Mouse (Mus musculus) hindbrain, embryonic 12.5 days (tissue): ENCODE data around the gene Slc25a29. TPM values are rescaled to one million over a fixed set of nuclear protein-coding genes. Genes with fewer than 3 reads are reported as not detected.

Experiments used
- ATAC-seq: fragments of 200-750 bp; cut with Nextera tagmentation; 2 replicates; pipeline ENCODE4 v1.8.0; 2017; ENCODE audit warnings: moderate TSS enrichment; ENCODE audit not compliant: low FRiP score
- H3K27ac ChIP-seq: fragments of 300-500 bp; sonication (generic); 2 replicates; pipeline ENCODE4 v1.5.1; 2016; ENCODE audit warnings: mild to moderate bottlenecking
- H3K27me3 ChIP-seq: fragments of 300-500 bp; sonication (generic); 2 replicates; pipeline ENCODE4 v1.6.1; 2016; ENCODE audit warnings: mild to moderate bottlenecking
- H3K36me3 ChIP-seq: fragments of 300-500 bp; sonication (generic); 2 replicates; pipeline ENCODE4 v1.6.1; 2016; ENCODE audit warnings: mild to moderate bottlenecking
- H3K4me1 ChIP-seq: fragments of 300-500 bp; sonication (generic); 2 replicates; pipeline ENCODE4 v1.6.1; 2016
- H3K4me2 ChIP-seq: fragments of 300-500 bp; sonication (generic); replicated peaks from 2 replicates; pipeline ENCODE4 v1.6.1; 2016; ENCODE audit warnings: mild to moderate bottlenecking
- H3K4me3 ChIP-seq: fragments of 300-500 bp; sonication (generic); 2 replicates; pipeline ENCODE4 v1.5.1; 2016; ENCODE audit warnings: mild to moderate bottlenecking
- H3K9ac ChIP-seq: fragments of 300-500 bp; sonication (generic); 2 replicates; pipeline ENCODE4 v1.6.1; 2016; ENCODE audit warnings: mild to moderate bottlenecking, moderate library complexity
- H3K9me3 ChIP-seq: fragments of 300-500 bp; sonication (generic); replicated peaks from 2 replicates; pipeline ENCODE4 v1.6.1; 2016; ENCODE audit warnings: mild to moderate bottlenecking
- WGBS: fragments of 180-500 bp; shearing (Covaris S2); methylation state at CpG from one replicate; pipeline ENCODE4 v1.1.7; 2016; 5-methylcytosine and 5-hydroxymethylcytosine counted together
- polyA plus RNA-seq: library from polyadenylated mRNA; unstranded; fragments of >200 nt; fragmentation: Nextera tagmentation; extraction: Ambion mirVana; gene quantifications from 2 replicates; pipeline ENCODE4 v1.2.1, GENCODE M21; 2016

The Slc25a29 gene
- polyA plus RNA-seq, 1 experiment from 2014 or later = 15.1 TPM

DNA sequence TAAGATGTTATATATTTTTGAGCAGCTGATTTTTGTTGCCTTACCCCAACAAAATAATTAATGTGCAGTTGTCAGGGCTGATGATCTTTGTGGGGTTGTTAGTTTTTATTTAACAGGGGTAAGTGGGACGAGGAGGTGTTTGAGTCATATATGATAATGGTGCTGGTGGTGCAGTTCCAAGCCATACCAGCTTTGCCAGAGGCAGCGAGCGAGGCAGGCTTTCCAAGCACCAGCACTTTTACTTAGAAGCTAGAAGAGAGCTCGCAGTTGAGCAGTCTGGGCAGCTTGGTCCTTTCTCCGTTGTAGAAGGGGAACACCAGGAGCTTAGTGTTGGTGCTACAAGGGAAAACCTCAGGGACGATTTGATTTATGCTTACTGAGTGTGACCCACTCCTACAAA lies 23.2 kb downstream of the Slc25a29 start:
- ATAC-seq = no peak
- no peaks in the 10 kb centered on the region for H3K9me3 ChIP-seq
- 84% methylated on average over 6 of the region's 6 CpGs for WGBS
- no peaks in the 10 kb centered on the region for H3K4me1 ChIP-seq
- H3K4me3 ChIP-seq = no peak overlapping the region
- peaks cover 24% of the 10 kb centered on the region for H3K36me3 ChIP-seq
- no peak overlapping the region for H3K9ac ChIP-seq
- H3K4me2 ChIP-seq = no peak overlapping the region
- H3K27me3 ChIP-seq = no peaks in the 10 kb centered on the region
- no peak overlapping the region for H3K27ac ChIP-seq

DNA sequence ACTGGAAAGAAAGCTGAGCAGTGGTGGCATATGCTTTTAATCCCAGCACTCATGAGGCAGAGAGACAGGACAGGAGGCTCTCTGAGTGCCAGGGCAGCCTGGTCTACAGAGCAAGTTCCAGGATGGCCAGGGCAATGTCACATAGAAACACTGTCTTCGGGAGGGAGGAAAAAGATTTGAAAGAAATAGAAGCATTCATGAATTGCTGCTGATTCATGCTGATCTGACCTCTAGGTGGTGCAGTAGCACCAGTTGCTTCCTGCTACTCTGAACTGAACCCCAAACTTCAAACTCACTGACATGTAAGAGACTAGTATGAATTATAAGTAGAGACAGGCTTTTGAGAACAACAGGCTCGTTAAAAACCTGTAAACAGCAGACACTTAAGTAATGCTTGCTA lies 24.6 kb downstream of the Slc25a29 start:
- 52% methylated on average over 2 of the region's 2 CpGs for WGBS
- H3K27ac ChIP-seq = no peak overlapping the region
- H3K4me3 ChIP-seq = no peak overlapping the region
- no peaks in the 10 kb centered on the region for H3K27me3 ChIP-seq
- H3K9ac ChIP-seq = no peak overlapping the region
- ATAC-seq = no peak
- H3K36me3 ChIP-seq = peaks cover 19% of the 10 kb centered on the region
- H3K9me3 ChIP-seq = no peaks in the 10 kb centered on the region
- H3K4me1 ChIP-seq = no peaks in the 10 kb centered on the region
- no peak overlapping the region for H3K4me2 ChIP-seq

DNA sequence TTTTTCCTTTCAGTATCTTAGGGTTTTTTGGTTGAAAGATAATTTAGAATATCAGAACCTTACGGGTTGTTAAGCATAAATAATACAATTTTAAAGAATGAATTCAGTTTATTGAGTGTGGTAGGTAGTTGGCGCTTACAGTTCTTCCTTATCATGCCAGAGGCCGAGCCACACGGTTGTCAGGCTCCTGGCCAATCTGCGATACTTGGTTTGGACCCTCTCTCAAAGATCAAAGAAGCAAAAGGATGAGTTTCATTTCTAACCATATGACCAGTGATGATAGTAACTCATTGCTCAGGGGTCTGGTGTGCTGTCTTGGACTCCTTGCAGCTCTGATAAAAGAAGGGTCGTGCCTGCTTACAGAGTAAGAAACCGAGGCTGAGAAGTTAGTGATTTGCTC lies 25.4 kb downstream of the Slc25a29 start:
- no peak overlapping the region for H3K4me2 ChIP-seq
- H3K4me1 ChIP-seq = no peaks in the 10 kb centered on the region
- H3K4me3 ChIP-seq = no peak overlapping the region
- H3K9ac ChIP-seq = no peak overlapping the region
- WGBS = 94% methylated on average over 7 of the region's 7 CpGs
- H3K9me3 ChIP-seq = no peaks in the 10 kb centered on the region
- no peak for ATAC-seq
- no peaks in the 10 kb centered on the region for H3K27me3 ChIP-seq
- H3K27ac ChIP-seq = no peak overlapping the region
- peaks cover 17% of the 10 kb centered on the region for H3K36me3 ChIP-seq

DNA sequence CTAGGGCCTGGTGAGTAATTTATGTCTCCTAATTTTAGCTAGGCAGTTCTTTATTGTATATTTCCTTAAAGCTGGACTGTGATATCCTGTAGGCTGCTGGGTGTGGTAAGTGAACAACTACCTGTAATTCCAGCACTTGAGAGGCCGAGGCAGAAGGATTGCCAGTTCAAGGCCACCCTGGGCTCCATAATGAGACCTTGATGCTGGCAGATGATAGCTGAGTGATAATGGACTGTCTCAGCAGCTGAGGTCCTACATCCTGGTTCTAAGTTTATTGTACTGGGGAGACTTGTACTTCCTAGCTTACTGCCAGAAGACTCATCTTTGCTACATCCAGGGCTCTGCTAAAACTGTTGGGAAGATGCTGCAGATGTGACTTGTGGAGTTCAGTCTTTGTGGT lies 25.9 kb downstream of the Slc25a29 start:
- ATAC-seq = no peak
- Histone ChIP-seq H3K4me1 (no peaks in the 10 kb centered on the region), H3K27ac (no peak overlapping the region), H3K9ac (no peak overlapping the region), H3K27me3 (no peaks in the 10 kb centered on the region), H3K4me3 (no peak overlapping the region), H3K9me3 (no peaks in the 10 kb centered on the region), H3K36me3 (peaks cover 12% of the 10 kb centered on the region), H3K4me2 (no peak overlapping the region)
- 75% methylated on average over 1 of the region's 1 CpGs for WGBS

DNA sequence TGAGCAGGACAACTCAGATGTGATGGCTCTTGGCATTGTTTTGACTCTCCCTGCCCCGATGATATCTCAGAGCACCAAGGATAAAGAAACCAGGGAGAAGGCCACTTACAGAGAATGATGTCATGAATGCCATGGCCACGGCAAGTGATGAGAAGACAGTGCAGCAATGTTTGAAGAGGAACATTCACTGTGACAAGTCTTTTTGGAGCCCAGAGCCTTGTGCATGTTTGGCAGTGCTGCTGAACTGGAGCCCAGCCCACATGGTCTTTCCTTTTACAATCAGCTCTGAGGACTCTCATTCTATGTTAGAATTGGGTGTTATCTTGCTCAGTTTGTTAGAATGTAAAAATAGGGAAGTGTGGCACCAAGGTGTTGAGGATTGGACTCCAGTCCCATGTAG lies 27.2 kb downstream of the Slc25a29 start:
- H3K9ac ChIP-seq = no peak overlapping the region
- 91% methylated on average over 2 of the region's 2 CpGs for WGBS
- no peak for ATAC-seq
- H3K27me3 ChIP-seq = no peaks in the 10 kb centered on the region
- H3K27ac ChIP-seq = no peak overlapping the region
- no peak overlapping the region for H3K4me3 ChIP-seq
- no peak overlapping the region for H3K4me2 ChIP-seq
- H3K36me3 ChIP-seq = peaks cover 5% of the 10 kb centered on the region
- no peaks in the 10 kb centered on the region for H3K4me1 ChIP-seq
- no peaks in the 10 kb centered on the region for H3K9me3 ChIP-seq

DNA sequence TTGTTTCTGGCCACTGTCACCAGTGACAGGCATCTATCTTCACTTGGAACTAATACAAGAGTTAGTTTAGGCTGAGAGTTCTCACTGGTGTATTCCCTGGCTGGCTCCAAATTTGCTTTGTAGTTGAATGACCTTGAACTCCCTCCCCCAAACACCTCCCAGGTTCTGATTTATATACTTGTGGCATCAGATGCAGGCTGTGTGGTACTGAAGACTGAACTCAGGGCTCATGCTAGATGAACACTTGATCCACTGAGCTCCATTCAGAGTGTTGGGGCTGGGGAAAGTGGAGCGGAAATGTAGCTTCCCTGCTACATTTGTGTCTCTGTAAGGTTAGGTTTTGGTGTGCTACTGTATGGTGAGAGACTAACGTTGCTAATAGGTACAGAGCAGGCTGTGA lies 31.3 kb downstream of the Slc25a29 start:
- Histone ChIP-seq H3K36me3 (peaks cover 5% of the 10 kb centered on the region), H3K27ac (no peak overlapping the region), H3K27me3 (no peaks in the 10 kb centered on the region), H3K9me3 (no peaks in the 10 kb centered on the region), H3K9ac (no peak overlapping the region), H3K4me2 (no peak overlapping the region), H3K4me3 (no peak overlapping the region), H3K4me1 (peaks cover 15% of the 10 kb centered on the region; the same call in 1 of the 2 replicates)
- WGBS = 92% methylated on average over 2 of the region's 2 CpGs
- ATAC-seq = no peak

DNA sequence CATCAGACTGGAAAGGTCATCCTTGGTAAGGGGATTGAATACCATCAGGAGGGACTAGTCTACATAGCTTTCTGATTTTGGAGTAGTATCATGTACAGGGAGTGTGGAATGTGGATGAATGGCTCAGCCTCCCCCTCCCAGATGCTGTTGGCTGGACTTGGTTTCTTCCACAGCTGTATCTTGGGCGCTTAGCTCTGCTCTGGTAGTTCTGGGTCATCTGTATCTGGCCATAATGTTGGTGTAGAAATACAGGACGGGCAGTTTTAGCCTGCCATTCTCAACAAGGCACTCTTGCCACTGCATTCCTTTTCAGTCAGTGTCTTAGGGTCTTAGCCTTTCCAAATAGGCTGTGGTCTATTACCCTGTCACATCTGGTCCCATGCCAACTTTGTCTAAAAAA lies 34.1 kb downstream of the Slc25a29 start:
- H3K4me3 ChIP-seq = no peak overlapping the region

DNA sequence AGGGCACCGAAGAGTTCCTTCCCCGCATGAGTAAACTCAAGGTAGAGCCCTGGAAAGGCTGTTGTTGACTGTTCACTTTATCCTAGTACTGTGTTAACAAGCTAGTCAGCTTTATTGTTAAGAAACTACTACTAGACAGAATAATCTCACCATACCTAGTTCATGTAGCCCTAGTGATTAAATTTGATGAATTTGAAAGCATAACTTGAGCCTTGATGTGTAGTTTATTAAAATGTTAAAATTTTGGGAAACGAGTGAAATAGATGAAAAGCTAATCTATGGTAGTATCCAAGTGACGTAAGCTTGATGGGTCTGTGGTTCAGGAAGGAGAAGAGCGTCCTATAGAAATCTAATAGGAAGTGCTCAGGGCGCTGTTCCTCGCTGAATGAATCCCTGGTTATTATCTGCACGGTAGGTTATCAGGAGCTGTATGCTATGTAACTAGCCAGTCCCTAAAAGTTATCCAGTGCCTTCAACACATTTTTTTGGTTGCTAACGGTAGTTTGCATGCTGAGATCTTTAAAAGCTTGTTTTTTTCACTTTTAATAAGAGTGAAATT lies 40.6 kb downstream of the Slc25a29 start:
- no peak for ATAC-seq
- WGBS = 23% methylated on average over 9 of the region's 9 CpGs
- Histone ChIP-seq H3K4me2 (peak overlapping the region; percentile 80), H3K9me3 (no peaks in the 10 kb centered on the region), H3K4me1 (peaks cover 36% of the 10 kb centered on the region), H3K9ac (peak overlapping the region; percentile 97), H3K27ac (peak overlapping the region; percentile 100), H3K4me3 (peak overlapping the region; percentile 99), H3K27me3 (no peaks in the 10 kb centered on the region), H3K36me3 (no peaks in the 10 kb centered on the region)

More for the DNA sequence above, 34.1 kb downstream of the Slc25a29 start:
- ATAC-seq = no peak
- no peaks in the 10 kb centered on the region for H3K36me3 ChIP-seq
- 78% methylated on average over 2 of the region's 2 CpGs for WGBS
- no peak overlapping the region for H3K27ac ChIP-seq
- peaks cover 21% of the 10 kb centered on the region for H3K4me1 ChIP-seq
- H3K27me3 ChIP-seq = no peaks in the 10 kb centered on the region
- H3K9ac ChIP-seq = no peak overlapping the region
- H3K4me2 ChIP-seq = no peak overlapping the region
- H3K9me3 ChIP-seq = no peaks in the 10 kb centered on the region

DNA sequence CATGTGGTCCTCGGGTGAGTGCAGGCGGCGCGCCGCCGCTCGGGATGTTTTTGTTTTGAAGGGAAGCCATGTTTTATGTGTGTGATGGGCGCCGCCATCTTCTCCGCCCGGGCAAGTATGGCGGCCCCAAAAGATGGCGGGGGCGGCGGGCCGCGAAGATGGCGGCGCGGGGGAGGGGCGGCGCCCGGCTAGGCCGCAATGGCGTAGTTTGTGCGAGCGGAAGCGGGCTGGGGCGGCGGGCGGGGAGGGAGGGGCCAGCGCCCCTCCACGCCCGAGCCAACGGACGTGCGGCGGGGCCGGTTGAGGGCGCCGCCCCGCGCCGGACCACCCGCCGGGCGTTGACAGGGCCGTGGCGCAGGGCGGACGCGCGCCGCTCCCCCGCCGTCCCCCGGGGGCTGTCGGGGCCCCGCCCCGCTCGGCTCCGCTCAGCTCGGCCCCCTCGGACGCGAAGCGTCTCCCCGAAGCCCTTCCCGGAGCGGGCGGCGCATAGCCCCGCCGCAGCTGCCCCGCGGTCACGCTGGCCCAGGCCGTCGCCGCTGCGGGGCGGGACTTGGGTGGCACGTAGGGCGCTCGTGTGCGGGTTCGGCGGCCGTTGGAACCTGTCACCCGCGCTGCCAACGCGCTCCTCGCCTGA lies 41.5 kb downstream of the Slc25a29 start:
- Histone ChIP-seq H3K36me3 (no peaks in the 10 kb centered on the region), H3K9ac (peak overlapping the region; percentile 97), H3K4me2 (peak overlapping the region; percentile 80), H3K4me3 (peak overlapping the region; percentile 99), H3K4me1 (peaks cover 31% of the 10 kb centered on the region), H3K9me3 (no peaks in the 10 kb centered on the region), H3K27me3 (no peaks in the 10 kb centered on the region), H3K27ac (peak overlapping the region; percentile 100)
- ATAC-seq = peak; percentile 78
- under 1% methylated on average over 69 of the region's 94 CpGs for WGBS

DNA sequence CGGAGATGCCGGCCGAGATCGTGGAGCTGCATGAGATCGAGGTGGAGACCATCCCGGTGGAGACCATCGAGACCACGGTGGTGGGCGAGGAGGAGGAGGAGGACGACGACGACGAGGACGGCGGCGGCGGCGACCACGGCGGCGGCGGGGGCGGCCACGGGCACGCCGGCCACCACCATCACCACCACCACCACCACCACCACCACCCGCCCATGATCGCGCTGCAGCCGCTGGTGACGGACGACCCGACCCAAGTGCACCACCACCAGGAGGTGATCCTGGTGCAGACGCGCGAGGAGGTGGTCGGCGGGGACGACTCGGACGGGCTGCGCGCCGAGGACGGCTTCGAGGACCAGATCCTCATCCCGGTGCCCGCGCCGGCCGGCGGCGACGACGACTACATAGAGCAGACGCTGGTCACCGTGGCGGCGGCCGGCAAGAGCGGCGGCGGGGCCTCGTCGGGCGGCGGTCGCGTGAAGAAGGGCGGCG lies 42.2 kb downstream of the Slc25a29 start:
- Histone ChIP-seq H3K4me1 (peaks cover 31% of the 10 kb centered on the region), H3K9me3 (no peaks in the 10 kb centered on the region), H3K4me2 (peak overlapping the region; percentile 66), H3K27ac (peak overlapping the region; percentile 100), H3K4me3 (peak overlapping the region; percentile 99), H3K36me3 (no peaks in the 10 kb centered on the region), H3K27me3 (no peaks in the 10 kb centered on the region), H3K9ac (peak overlapping the region; percentile 97)
- under 1% methylated on average over 44 of the region's 71 CpGs for WGBS
- 0 out of 2 replicates have a peak, but pooled peaks have one; percentile 1 for ATAC-seq

DNA sequence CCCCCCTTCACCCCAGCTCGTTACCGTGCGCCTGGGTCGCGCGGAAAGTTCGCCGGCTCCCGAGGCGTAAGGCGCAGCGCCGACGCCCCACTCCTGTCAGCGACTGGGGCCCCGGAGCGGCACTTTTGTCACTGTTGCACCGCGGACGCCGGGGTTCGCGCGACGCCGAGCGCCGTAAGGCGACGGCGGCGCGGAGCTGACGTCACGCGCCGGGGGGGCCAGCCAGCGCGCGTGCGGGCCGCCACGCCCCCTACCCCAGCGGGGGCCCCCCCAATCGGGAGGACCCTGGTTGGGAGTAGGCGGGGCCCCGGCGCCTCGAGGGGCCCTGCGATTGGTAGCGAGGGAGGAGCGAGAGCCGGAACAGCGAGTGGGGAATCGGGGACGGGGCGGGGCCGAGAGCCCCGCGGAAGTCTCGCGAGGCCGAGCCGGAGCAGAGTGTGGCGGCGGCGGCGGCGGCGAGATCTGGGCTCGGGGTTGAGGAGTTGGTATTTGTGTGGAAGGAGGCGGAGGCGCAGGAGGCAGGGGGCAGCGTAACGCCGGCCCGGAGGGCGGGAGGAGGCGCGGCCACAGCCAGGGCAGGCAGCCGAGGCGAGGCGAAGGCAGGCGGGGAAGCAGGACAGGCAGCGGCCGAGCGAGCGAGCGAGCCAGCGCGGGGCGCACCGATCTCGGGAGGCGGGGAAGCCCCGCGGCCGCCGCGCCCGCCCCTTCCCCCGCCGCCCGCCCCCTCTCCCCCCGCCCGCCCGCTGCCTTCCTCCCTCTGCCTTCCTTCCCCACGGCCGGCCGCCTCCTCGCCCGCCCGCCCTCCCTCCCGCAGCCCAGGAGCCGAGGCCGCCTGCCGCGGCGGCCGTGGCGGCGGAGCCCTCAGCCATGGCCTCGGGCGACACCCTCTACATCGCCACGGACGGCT lies 42.9 kb downstream of the Slc25a29 start, which contains the start of gene Yy1:
Gene Yy1, plus strand, starts transcription at position 428 of the 907 bp plus-strand sequence.
- H3K4me1 ChIP-seq = peaks cover 29% of the 10 kb centered on the region
- H3K27me3 ChIP-seq = no peaks in the 10 kb centered on the region
- H3K27ac ChIP-seq = peak within 1 kb of the TSS; percentile 100
- peak; percentile 93 for ATAC-seq
- H3K4me3 ChIP-seq = peak within 1 kb of the TSS; percentile 99
- H3K36me3 ChIP-seq = no peaks in the 10 kb centered on the region
- under 1% methylated on average over 74 of the region's 127 CpGs for WGBS
- H3K4me2 ChIP-seq = peak within 1 kb of the TSS; percentile 66
- H3K9me3 ChIP-seq = no peaks in the 10 kb centered on the region
- peak within 1 kb of the TSS; percentile 97 for H3K9ac ChIP-seq

DNA sequence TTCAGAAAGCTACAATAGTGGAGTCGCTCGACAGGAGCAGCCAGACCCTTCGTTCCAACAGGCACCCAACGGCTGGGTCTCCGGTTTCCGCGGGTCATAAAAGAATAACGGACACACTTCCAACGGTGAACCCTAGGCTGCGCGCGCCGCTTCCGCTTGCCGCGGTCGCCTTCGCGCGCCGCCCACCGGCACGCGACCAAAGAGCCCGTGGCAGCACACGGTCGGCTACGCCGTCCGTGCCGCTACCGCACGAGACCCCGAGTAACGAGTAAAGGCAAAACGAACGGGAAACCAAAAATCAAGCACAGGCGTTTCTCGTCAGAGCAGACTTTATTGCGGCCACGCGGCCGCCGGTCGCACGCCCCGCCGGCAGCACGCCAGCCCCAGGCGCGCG lies 43.5 kb downstream of the Slc25a29 start:
- Histone ChIP-seq H3K9ac (peak overlapping the region; percentile 97), H3K9me3 (no peaks in the 10 kb centered on the region), H3K36me3 (no peaks in the 10 kb centered on the region), H3K27ac (peak overlapping the region; percentile 100), H3K27me3 (no peaks in the 10 kb centered on the region), H3K4me2 (peak overlapping the region; percentile 66), H3K4me1 (peaks cover 29% of the 10 kb centered on the region), H3K4me3 (peak overlapping the region; percentile 99)
- under 1% methylated on average over 52 of the region's 52 CpGs for WGBS
- ATAC-seq = peak; percentile 42
